Mouse (Mus musculus): ENCODE measurements around the gene Rwdd4a. TPM values are rescaled to one million over a fixed set of nuclear protein-coding genes. Genes with fewer than 3 reads are reported as not detected.

Rwdd4a gene
- polyA plus RNA-seq, 1 experiment from 2014 or later, result 49.3 TPM

Small RNAs within 50 kb of the gene (microRNA-seq; reads per million reads assigned to microRNA genes)
- not detected for gene Gm27409

Other genes starting within 250 kb of the Rwdd4a start
- 16.0 and 18.7 TPM in 2 replicates for gene Stox2, start 87.3 kb upstream of the Rwdd4a start, polyA plus RNA-seq (2016; fragmentation: Nextera tagmentation; extraction: Ambion mirVana)
- 29.6 and 35.2 TPM in 2 replicates for gene Trappc11, start 194 bp upstream of the Rwdd4a start, polyA plus RNA-seq (2016; fragmentation: Nextera tagmentation; extraction: Ambion mirVana)
- 12.3 and 13.1 TPM in 2 replicates for gene Ing2, start 141.9 kb downstream of the Rwdd4a start, polyA plus RNA-seq (2016; fragmentation: Nextera tagmentation; extraction: Ambion mirVana)
- gene Cdkn2aip, start 180.3 kb downstream of the Rwdd4a start, polyA plus RNA-seq (2016; fragmentation: Nextera tagmentation; extraction: Ambion mirVana), result 31.5 and 33.6 TPM in 2 replicates

Measured in limb, embryonic 10.5 days (tissue).